Mouse (Mus musculus): ENCODE data around the gene Rhbdl3. TPM values are rescaled to one million over a fixed set of nuclear protein-coding genes. Genes with fewer than 3 reads are reported as not detected.

Gene Rhbdl3
- total and polyA plus RNA-seq, 3 experiments = 0.46 to 1.4 (median 0.70) TPM

DNA sequence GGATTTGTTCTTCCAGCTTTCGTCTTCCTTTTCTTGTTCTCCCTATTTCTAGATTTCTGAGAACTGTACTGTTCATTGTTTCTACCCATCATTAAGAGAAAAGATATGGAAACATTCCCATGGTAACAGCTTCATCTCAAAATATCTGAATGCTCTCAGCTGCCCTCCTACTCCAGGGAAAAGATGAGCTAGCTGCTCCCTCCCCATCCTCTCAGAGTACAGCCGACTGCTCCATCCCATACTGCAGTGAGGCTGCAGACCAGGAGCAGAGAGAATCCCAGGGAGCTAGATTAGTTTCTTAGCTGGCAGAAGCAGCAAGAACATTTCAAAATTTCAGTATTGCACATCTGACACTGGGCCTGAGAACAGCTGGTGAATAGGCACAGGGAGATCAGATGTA is 22.7 kb upstream of the Rhbdl3 start:
- in situ Hi-C loops (cut with MboI; ENCODE audit: low pct_ligation_motif_present, low pct_unique_long_range_greater_than_20kb, low sequenced_read_pairs) (loop anchor here (25.0 kb wide), 1 partner anchor 534 kb away; the partner anchor contains the start of gene Tmem98), dilution Hi-C loops (cut with MboI; ENCODE audit: extremely low pct_ligation_motif_present, extremely low pct_unique_long_range_greater_than_20kb, low sequenced_read_pairs) (no loop called here)
- Histone ChIP-seq H3K36me3 (replicated peaks in 1 of 2; ENCODE audit: control insufficient read depth in 1 of 2, insufficient read depth in 1 of 2, low read length in 1 of 2) (no peaks in the 10 kb centered on the region), H3K4me1 (ENCODE audit: control insufficient read depth in 1 of 2, insufficient read depth in 2 of 2) (0 out of 4 replicates have a peak, but pooled peaks cover 0 to 3% of the 10 kb centered on the region in 2 experiments), H3K9ac (ENCODE audit: insufficient read depth, low read depth) (no peak overlapping the region), H3K79me2 (replicated peaks; ENCODE audit: control insufficient read depth, extremely low read depth, insufficient read depth, poor library complexity, severe bottlenecking) (no peaks in the 10 kb centered on the region), H3K27me3 (replicated peaks) (no peaks in the 10 kb centered on the region), H3K4me3 (replicated peaks in 1 of 3; ENCODE audit: low read depth in 2 of 3, low read length in 2 of 3, poor library complexity in 1 of 3) (no peak overlapping the region), H3K9me3 (replicated peaks; ENCODE audit: low read length) (peaks cover 5% of the 10 kb centered on the region), H3K4me2 (ENCODE audit: insufficient read depth, low read depth, poor library complexity, severe bottlenecking) (no peak overlapping the region), H3K27ac (ENCODE audit: insufficient read depth, low read depth) (no peak overlapping the region)
- TF ChIP-seq MAX (IDR thresholded peaks at IDR 0.05; ENCODE audit: low read length) (no peak), USF2 (conservative IDR thresholded peaks at IDR 0.05; ENCODE audit: low read depth, low read length) (no peak), EP300 (IDR thresholded peaks at IDR 0.05; ENCODE audit: low read length) (no peak), MXI1 (IDR thresholded peaks at IDR 0.05; ENCODE audit: low read depth, low read length) (no peak), POLR2A (IDR thresholded peaks at IDR 0.05; ENCODE audit: low read depth, low read length) (no peak), MAZ (IDR thresholded peaks at IDR 0.05; ENCODE audit: low read depth, low read length) (no peak), SIN3A (IDR thresholded peaks at IDR 0.05; ENCODE audit: low read length) (no peak), NRF1 (IDR thresholded peaks at IDR 0.05; ENCODE audit: low read depth, low read length) (no peak)
- DNase-seq (ENCODE audit: extremely low read depth) = no peak

- no peak for TF ChIP-seq SMC3 (IDR thresholded peaks at IDR 0.05; ENCODE audit: low read depth, low read length)
- 0 out of 4 replicates have a peak, but pooled peaks of 1 of the 2 experiments have one; percentile 13 for TF ChIP-seq CTCF (conservative IDR thresholded peaks at IDR 0.05 in 1 of 2, IDR thresholded peaks at IDR 0.05 in 1 of 2; ENCODE audit: low read depth in 2 of 2, low read length in 2 of 2)
- Histone ChIP-seq H3K27me3 (replicated peaks) (no peaks in the 10 kb centered on the region), H3K27ac (ENCODE audit: insufficient read depth, low read depth) (no peak overlapping the region), H3K9me3 (replicated peaks; ENCODE audit: low read length) (peaks cover 6% of the 10 kb centered on the region), H3K4me2 (ENCODE audit: insufficient read depth, low read depth, poor library complexity, severe bottlenecking) (no peak overlapping the region), H3K79me2 (replicated peaks; ENCODE audit: control insufficient read depth, extremely low read depth, insufficient read depth, poor library complexity, severe bottlenecking) (no peaks in the 10 kb centered on the region), H3K4me3 (replicated peaks in 1 of 3; ENCODE audit: low read depth in 2 of 3, low read length in 2 of 3, poor library complexity in 1 of 3) (no peak overlapping the region), H3K4me1 (ENCODE audit: control insufficient read depth in 1 of 2, insufficient read depth in 2 of 2) (peaks cover 9 to 15% of the 10 kb centered on the region in 2 experiments; a peak in 3 of 4 replicates), H3K36me3 (replicated peaks in 1 of 2; ENCODE audit: control insufficient read depth in 1 of 2, insufficient read depth in 1 of 2, low read length in 1 of 2) (no peaks in the 10 kb centered on the region), H3K9ac (ENCODE audit: insufficient read depth, low read depth) (no peak overlapping the region)
- in situ Hi-C loops (cut with MboI; ENCODE audit: low pct_ligation_motif_present, low pct_unique_long_range_greater_than_20kb, low sequenced_read_pairs) = loop anchor here (25.0 kb wide), 1 partner anchor 529 kb away; the partner anchor contains the start of gene Tmem98
- dilution Hi-C loops (cut with MboI; ENCODE audit: extremely low pct_ligation_motif_present, extremely low pct_unique_long_range_greater_than_20kb, low sequenced_read_pairs) = no loop called here
- no peak for DNase-seq (ENCODE audit: extremely low read depth)
Observed at GRCm38 (mm10) chr11:80283786-80284185, 16.9 kb upstream of the Rhbdl3 start.

DNA sequence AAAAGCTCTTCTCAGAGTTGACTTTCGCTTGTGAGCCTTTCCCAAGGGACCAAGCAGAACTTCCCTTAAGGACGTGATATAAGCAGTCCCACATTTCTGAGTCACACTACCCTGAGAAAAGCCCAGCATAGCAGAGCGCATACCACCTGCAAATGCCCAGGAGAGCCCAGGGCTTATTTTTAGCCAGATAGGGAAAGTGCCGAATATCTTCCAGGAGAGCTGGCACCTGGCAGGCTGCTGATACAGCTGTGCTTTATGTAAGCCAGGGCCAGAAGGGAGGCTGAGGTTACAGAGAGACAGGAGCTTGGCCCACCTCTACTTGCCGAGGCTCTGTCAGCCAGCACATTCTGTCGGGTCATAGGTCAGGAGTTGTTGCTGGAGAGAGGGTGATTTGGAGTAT is 16.1 kb upstream of the Rhbdl3 start:
- DNase-seq (ENCODE audit: extremely low read depth) = peak; percentile 75
- H3K4me1 ChIP-seq (ENCODE audit: control insufficient read depth in 1 of 2, insufficient read depth in 2 of 2) = peaks cover 9 to 15% of the 10 kb centered on the region in 2 experiments; a peak in 3 of 4 replicates
- H3K79me2 ChIP-seq (replicated peaks; ENCODE audit: control insufficient read depth, extremely low read depth, insufficient read depth, poor library complexity, severe bottlenecking) = no peaks in the 10 kb centered on the region
- H3K27me3 ChIP-seq (replicated peaks) = no peaks in the 10 kb centered on the region
- H3K4me3 ChIP-seq (replicated peaks in 1 of 3; ENCODE audit: low read depth in 2 of 3, low read length in 2 of 3, poor library complexity in 1 of 3) = no peak overlapping the region
- no peak overlapping the region for H3K27ac ChIP-seq (ENCODE audit: insufficient read depth, low read depth)
- dilution Hi-C loops (cut with MboI; ENCODE audit: extremely low pct_ligation_motif_present, extremely low pct_unique_long_range_greater_than_20kb, low sequenced_read_pairs) (no loop called here), in situ Hi-C loops (cut with MboI; ENCODE audit: low pct_ligation_motif_present, low pct_unique_long_range_greater_than_20kb, low sequenced_read_pairs) (loop anchor here (25.0 kb wide), 1 partner anchor 528 kb away; the partner anchor contains the start of gene Tmem98)
- no peak overlapping the region for H3K9ac ChIP-seq (ENCODE audit: insufficient read depth, low read depth)
- peak overlapping the region; percentile 10 for H3K4me2 ChIP-seq (ENCODE audit: insufficient read depth, low read depth, poor library complexity, severe bottlenecking)
- H3K36me3 ChIP-seq (replicated peaks in 1 of 2; ENCODE audit: control insufficient read depth in 1 of 2, insufficient read depth in 1 of 2, low read length in 1 of 2) = no peaks in the 10 kb centered on the region
- H3K9me3 ChIP-seq (replicated peaks; ENCODE audit: low read length) = peaks cover 6% of the 10 kb centered on the region
- no peak for TF ChIP-seq MAZ (IDR thresholded peaks at IDR 0.05; ENCODE audit: low read depth, low read length)
- peak; percentile 80 for TF ChIP-seq MEF2A (IDR thresholded peaks at IDR 0.05; ENCODE audit: borderline replicate concordance, low read depth, low read length)
- no peak for TF ChIP-seq MAFK (IDR thresholded peaks at IDR 0.05; ENCODE audit: insufficient replicate concordance, low read length)
- TF ChIP-seq SMC3 (IDR thresholded peaks at IDR 0.05; ENCODE audit: low read depth, low read length) = no peak
- no peak for TF ChIP-seq E2F4 (IDR thresholded peaks at IDR 0.05; ENCODE audit: insufficient replicate concordance, low read depth, low read length)
- no peak for TF ChIP-seq ZC3H11A (IDR thresholded peaks at IDR 0.05; ENCODE audit: low read depth, low read length)
- TF ChIP-seq ZNF384 (IDR thresholded peaks at IDR 0.05; ENCODE audit: low read depth, low read length) = no peak
- no peak for TF ChIP-seq ZKSCAN1 (IDR thresholded peaks at IDR 0.05; ENCODE audit: borderline replicate concordance, low read depth, low read length)
- TF ChIP-seq HCFC1 (IDR thresholded peaks at IDR 0.05; ENCODE audit: low read depth, low read length) = no peak
- TF ChIP-seq KAT2A (IDR thresholded peaks at IDR 0.05; ENCODE audit: insufficient replicate concordance, low read length) = no peak
- TF ChIP-seq IRF4 (IDR thresholded peaks at IDR 0.05; ENCODE audit: low read depth, low read length) = no peak
- TF ChIP-seq PAX5 (IDR thresholded peaks at IDR 0.05; ENCODE audit: low read length) = no peak
- TF ChIP-seq ETS1 (conservative IDR thresholded peaks at IDR 0.05; ENCODE audit: low read depth, low read length) = peak; percentile 82
- TF ChIP-seq RAD21 (IDR thresholded peaks at IDR 0.05; ENCODE audit: low read depth, low read length) = no peak
- no peak for TF ChIP-seq CTCF (conservative IDR thresholded peaks at IDR 0.05 in 1 of 2, IDR thresholded peaks at IDR 0.05 in 1 of 2; ENCODE audit: low read depth in 2 of 2, low read length in 2 of 2)
- no peak for TF ChIP-seq JUND (conservative IDR thresholded peaks at IDR 0.05; ENCODE audit: low read depth, low read length)
- no peak for TF ChIP-seq POLR2A (IDR thresholded peaks at IDR 0.05; ENCODE audit: low read depth, low read length)
- TF ChIP-seq POLR2AphosphoS2 (IDR thresholded peaks at IDR 0.05; ENCODE audit: low read depth, low read length) = no peak
- TF ChIP-seq ZMIZ1 (IDR thresholded peaks at IDR 0.05; ENCODE audit: low read depth, low read length) = no peak
- no peak for TF ChIP-seq TBP (conservative IDR thresholded peaks at IDR 0.05; ENCODE audit: low read depth, low read length)

Data from CH12.LX (cell line).